Mouse (Mus musculus): ENCODE measurements around the gene Syngr3.

- no peak for TF ChIP-seq POLR2A (IDR thresholded peaks at IDR 0.05; ENCODE audit: borderline replicate concordance, extremely low read depth, insufficient read depth, insufficient read length, poor library complexity, severe bottlenecking)
- no peak for TF ChIP-seq CTCF (IDR thresholded peaks at IDR 0.05; ENCODE audit: borderline replicate concordance, extremely low read depth, insufficient read depth, insufficient read length)
Observed at GRCm38 (mm10) chr17:24671346-24671745, 18.4 kb downstream of the Syngr3 start.

Data from brain, embryonic 14.5 days (tissue).